Mouse (Mus musculus) stomach, embryonic 15.5 days (tissue): Measurements from ENCODE around the gene Tfeb. TPM values are rescaled to one million over a fixed set of nuclear protein-coding genes. Genes with fewer than 3 reads are reported as not detected.

Experiments used
- ATAC-seq: fragments of 200-750 bp; cut with Nextera tagmentation; 2 replicates; pipeline ENCODE4 v1.8.0; 2017; ENCODE audit warnings: low read depth, moderate number of reproducible peaks, moderate TSS enrichment; ENCODE audit not compliant: insufficient read depth, low FRiP score
- H3K27ac ChIP-seq: fragments of 300-500 bp; sonication (generic); 2 replicates; pipeline ENCODE4 v1.5.1; 2015; ENCODE audit warnings: mild to moderate bottlenecking, inconsistent platforms
- H3K27me3 ChIP-seq: fragments of 300-500 bp; sonication (generic); replicated peaks from 2 replicates; pipeline ENCODE4 v1.6.1; 2015; ENCODE audit warnings: inconsistent platforms
- H3K36me3 ChIP-seq: fragments of 300-500 bp; sonication (generic); 2 replicates; pipeline ENCODE4 v1.6.1; 2015; ENCODE audit warnings: inconsistent platforms
- H3K4me1 ChIP-seq: fragments of 300-500 bp; sonication (generic); 2 replicates; pipeline ENCODE4 v1.6.1; 2015; ENCODE audit warnings: inconsistent platforms
- H3K4me2 ChIP-seq: fragments of 300-500 bp; sonication (generic); 2 replicates; pipeline ENCODE4 v1.6.1; 2015; ENCODE audit warnings: mild to moderate bottlenecking, inconsistent platforms
- H3K4me3 ChIP-seq: fragments of 300-500 bp; sonication (generic); replicated peaks from 2 replicates; pipeline ENCODE4 v1.5.1; 2015; ENCODE audit warnings: inconsistent platforms
- H3K9ac ChIP-seq: fragments of 300-500 bp; sonication (generic); 2 replicates; pipeline ENCODE4 v1.6.1; 2015; ENCODE audit warnings: inconsistent platforms
- H3K9me3 ChIP-seq: fragments of 300-500 bp; sonication (generic); 2 replicates; pipeline ENCODE4 v1.6.1; 2016; ENCODE audit warnings: inconsistent platforms
- WGBS: fragments of 180-500 bp; shearing (Covaris S2); methylation state at CpG from one replicate; pipeline ENCODE4 v1.1.7; 2015; 5-methylcytosine and 5-hydroxymethylcytosine counted together
- polyA plus RNA-seq: library from polyadenylated mRNA; unstranded; fragments of >200 nt; fragmentation: Nextera tagmentation; extraction: Ambion mirVana; gene quantifications from 2 replicates; pipeline ENCODE4 v1.2.1, GENCODE M21; 2015

Tfeb gene
- polyA plus RNA-seq, 1 experiment from 2014 or later = 10.7 TPM

DNA sequence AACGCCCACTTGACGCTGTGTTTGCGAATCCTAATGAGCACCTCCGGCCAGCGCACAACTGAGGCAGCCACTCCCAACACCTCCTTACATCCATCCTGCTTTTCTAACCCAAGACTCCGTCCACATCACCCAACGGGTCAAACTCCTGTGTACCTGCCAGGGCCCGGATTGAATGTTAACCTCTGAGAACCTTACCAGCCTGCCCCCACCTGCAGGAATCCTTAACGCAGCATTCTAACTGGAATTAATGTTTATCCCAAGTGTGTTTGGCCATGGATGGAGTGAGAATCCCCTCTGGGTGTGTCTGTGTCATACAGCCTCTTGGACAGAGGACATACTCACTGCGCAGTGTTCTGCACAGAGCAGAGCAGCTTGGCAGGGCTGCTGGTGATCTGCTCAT is 38.7 kb upstream of the Tfeb start:
- ATAC-seq = no peak
- H3K27ac ChIP-seq = no peak overlapping the region
- H3K4me1 ChIP-seq = peaks cover 18% of the 10 kb centered on the region
- no peak overlapping the region for H3K4me2 ChIP-seq
- 0 out of 2 replicates have a peak, but pooled peaks cover 5% of the 10 kb centered on the region for H3K36me3 ChIP-seq
- H3K9me3 ChIP-seq = no peaks in the 10 kb centered on the region
- WGBS = 85% methylated on average over 10 of the region's 10 CpGs
- no peak overlapping the region for H3K9ac ChIP-seq
- no peaks in the 10 kb centered on the region for H3K27me3 ChIP-seq
- no peak overlapping the region for H3K4me3 ChIP-seq

DNA sequence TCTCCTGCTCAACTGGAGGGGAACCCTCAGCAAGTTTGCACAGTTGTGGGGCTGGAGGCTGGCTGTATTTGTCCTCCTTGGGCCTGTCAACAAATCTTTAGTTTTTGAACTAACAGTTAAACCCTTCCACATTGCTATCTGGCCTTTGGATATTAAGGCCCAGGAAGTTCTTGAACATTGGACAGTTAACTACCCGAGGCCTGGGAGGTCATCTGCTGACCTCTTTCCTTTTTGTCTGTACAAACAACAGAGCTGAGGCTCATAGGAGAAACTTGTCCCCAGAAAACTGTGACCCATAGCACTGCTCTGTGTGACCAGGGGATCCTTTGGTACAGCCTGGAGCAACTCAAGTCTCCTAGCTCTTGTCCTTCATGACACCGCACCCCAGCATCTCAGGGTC is 37.8 kb upstream of the Tfeb start:
- no peak overlapping the region for H3K4me3 ChIP-seq
- H3K4me2 ChIP-seq = no peak overlapping the region
- no peaks in the 10 kb centered on the region for H3K9me3 ChIP-seq
- H3K4me1 ChIP-seq = peaks cover 17% of the 10 kb centered on the region
- H3K27me3 ChIP-seq = no peaks in the 10 kb centered on the region
- 0 out of 2 replicates have a peak, but pooled peaks cover 5% of the 10 kb centered on the region for H3K36me3 ChIP-seq
- no peak overlapping the region for H3K9ac ChIP-seq
- whole genome bisulfite sequencing = 67% methylated on average over 2 of the region's 2 CpGs
- 0 out of 2 replicates have a peak overlapping the region, but pooled peaks have one; percentile 12 for H3K27ac ChIP-seq
- ATAC-seq = no peak

DNA sequence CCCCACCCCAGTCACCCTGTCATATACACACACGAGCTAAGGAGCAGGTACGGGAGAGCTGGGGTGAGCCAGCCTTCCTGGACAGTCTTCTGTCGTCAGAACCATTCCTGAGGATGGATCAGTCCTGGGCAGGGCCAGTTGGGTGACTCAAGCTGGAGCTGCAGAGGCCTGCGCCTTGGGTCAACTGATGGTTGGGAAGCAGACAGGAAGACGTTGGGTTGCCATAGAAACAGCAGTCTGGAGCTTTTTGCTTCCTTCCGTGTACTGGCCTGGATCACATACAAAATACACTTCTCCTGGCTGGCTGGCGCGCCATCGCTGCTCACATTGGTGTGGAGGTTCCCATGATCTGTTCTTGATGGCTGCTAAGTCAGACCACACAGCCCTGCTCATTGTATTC is 35.0 kb upstream of the Tfeb start:
- Histone ChIP-seq H3K27me3 (no peaks in the 10 kb centered on the region), H3K4me2 (no peak overlapping the region), H3K4me3 (no peak overlapping the region), H3K9ac (no peak overlapping the region), H3K36me3 (0 out of 2 replicates have a peak, but pooled peaks cover 5% of the 10 kb centered on the region), H3K4me1 (peaks cover 9% of the 10 kb centered on the region; the same call in 1 of the 2 replicates), H3K27ac (no peak overlapping the region), H3K9me3 (no peaks in the 10 kb centered on the region)
- ATAC-seq = no peak
- 70% methylated on average over 9 of the region's 9 CpGs for WGBS

DNA sequence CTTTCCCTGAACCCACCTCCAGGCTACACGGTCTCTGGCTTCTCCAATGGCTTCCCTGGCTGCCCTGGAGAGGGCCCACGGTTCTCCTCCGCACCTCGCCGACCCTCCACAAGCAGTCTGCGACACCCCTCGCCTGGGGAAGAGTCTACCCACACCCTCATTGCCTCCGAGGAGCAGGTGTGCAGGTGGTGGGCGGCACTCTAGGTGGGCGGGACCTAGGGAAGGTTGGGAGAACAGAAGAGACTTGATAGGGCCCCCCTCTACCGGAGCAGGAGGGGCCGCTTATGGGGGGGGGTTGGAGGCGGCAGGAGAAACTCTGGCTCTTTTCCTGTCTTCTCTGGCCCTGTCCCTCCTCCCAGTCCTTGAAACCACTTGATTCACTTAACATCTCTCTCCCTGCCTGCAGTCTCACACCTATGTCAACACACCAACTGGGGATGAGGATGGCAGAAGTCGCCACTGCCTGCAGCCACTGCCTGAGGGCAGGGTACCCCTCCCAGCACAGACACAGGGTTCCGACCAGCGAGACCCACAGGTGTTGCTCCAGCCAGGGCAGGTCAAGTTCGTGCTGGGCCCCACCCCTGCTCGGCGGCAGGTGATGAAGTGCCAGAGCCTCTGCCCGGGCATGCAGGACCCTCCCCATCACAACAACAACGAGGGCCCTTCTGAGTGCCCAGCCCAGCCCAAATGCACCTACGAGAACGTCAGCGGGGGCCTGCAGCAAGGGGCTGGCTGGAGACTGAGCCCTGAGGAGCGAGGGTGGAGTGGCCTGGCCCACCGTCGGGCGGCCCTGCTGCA is 34.1 kb upstream of the Tfeb start:
- Histone ChIP-seq H3K9me3 (no peaks in the 10 kb centered on the region), H3K27ac (no peak overlapping the region), H3K4me1 (peaks cover 9% of the 10 kb centered on the region; the same call in 1 of the 2 replicates), H3K4me3 (no peak overlapping the region), H3K4me2 (no peak overlapping the region), H3K9ac (no peak overlapping the region), H3K36me3 (0 out of 2 replicates have a peak, but pooled peaks cover 5% of the 10 kb centered on the region), H3K27me3 (no peaks in the 10 kb centered on the region)
- no peak for ATAC-seq
- 45% methylated on average over 28 of the region's 28 CpGs for WGBS

DNA sequence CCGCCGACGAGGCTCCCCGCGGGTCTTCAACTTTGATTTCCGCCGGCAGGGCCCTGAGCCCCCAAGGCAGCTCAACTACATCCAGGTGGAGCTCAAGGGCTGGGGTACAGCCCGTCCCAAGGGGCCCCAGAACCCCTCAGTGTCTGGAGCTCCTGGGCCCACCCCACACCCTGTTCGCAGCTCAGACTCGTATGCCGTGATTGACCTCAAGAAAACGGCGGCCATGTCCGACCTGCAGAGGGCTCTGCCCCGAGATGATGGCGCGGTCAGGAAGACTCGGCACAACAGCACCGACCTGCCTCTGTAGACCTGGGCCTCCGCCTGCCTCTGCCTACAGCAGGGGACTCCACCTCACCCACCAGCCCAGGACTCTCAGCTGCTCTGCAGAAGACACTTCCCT is 33.3 kb upstream of the Tfeb start:
- no peak overlapping the region for H3K4me2 ChIP-seq
- no peak overlapping the region for H3K27ac ChIP-seq
- no peak for ATAC-seq

DNA sequence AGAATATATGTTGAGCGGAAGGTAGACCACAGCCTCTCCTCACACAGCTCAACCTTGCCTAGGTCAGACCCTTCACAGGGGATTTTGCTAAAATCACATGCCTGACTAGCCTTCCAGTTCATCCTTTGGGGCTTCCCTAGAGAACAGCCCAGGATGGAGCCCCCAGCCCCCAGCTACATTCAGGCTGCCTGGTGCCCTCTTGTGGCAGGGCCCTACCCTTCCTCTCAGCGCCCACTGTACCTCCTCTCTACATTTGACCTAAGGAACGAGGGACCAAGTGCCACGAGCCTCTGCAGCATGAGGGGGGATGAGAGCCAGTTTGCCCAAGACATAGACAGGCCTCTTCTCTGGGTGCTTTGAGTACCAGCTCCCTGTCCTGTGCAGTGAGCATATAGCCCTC is 32.1 kb upstream of the Tfeb start:
- Histone ChIP-seq H3K4me1 (peaks cover 9% of the 10 kb centered on the region), H3K9me3 (no peaks in the 10 kb centered on the region), H3K27me3 (no peaks in the 10 kb centered on the region), H3K9ac (no peak overlapping the region), H3K27ac (no peak overlapping the region), H3K4me3 (no peak overlapping the region), H3K4me2 (no peak overlapping the region), H3K36me3 (0 out of 2 replicates have a peak, but pooled peaks cover 5% of the 10 kb centered on the region)
- 87% methylated on average over 4 of the region's 4 CpGs for WGBS
- ATAC-seq = no peak

More for the DNA sequence above, 33.3 kb upstream of the Tfeb start:
- H3K9me3 ChIP-seq = no peaks in the 10 kb centered on the region
- WGBS = 40% methylated on average over 20 of the region's 20 CpGs
- H3K4me1 ChIP-seq = peaks cover 9% of the 10 kb centered on the region; the same call in 1 of the 2 replicates
- H3K4me3 ChIP-seq = no peak overlapping the region
- H3K27me3 ChIP-seq = no peaks in the 10 kb centered on the region
- H3K36me3 ChIP-seq = 0 out of 2 replicates have a peak, but pooled peaks cover 5% of the 10 kb centered on the region
- no peak overlapping the region for H3K9ac ChIP-seq

DNA sequence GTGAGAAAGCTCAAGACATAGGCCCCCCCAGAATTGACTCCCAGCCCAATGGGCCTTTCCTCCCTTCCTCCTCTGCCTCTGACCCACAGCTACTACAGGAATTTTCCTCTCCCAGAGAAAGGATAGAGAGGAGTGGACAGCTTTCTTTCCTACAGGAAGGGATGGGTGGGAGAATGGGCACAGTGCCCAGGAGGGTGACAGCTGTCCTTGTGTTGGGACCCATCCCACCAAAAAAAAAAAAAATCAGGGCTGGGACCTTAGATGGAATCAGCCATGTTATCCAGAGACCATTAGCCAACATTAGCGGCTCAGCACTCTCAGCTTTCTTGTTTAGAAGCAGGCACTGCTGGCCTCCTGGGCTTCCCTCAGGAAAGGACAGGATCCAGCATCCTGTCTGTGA is 30.6 kb upstream of the Tfeb start:
- WGBS = 69% methylated on average over 1 of the region's 1 CpGs
- H3K9ac ChIP-seq = no peak overlapping the region

DNA sequence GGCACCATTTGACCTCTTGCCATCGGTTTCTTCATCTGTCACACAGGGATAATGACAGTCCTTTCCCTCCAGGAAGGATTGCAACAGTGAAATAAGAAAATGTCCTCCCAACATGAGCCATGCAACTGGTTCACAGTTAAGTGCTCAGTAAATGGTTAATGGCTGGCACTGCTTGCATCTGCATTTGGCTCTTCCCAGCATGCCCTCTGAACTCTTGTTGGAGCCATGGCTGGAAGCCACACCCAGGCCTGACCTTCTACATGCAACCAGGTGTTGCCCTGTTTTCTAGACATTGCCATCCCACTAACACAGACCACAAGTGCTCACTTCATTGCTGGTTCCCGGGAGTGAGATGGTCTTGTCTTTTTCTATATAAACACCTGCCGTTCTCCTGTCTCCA is 28.9 kb upstream of the Tfeb start:
- Histone ChIP-seq H3K9me3 (no peaks in the 10 kb centered on the region), H3K4me2 (no peak overlapping the region), H3K4me1 (no peaks in the 10 kb centered on the region; the same call in none of the 2 replicates), H3K27me3 (no peaks in the 10 kb centered on the region), H3K36me3 (no peaks in the 10 kb centered on the region), H3K4me3 (no peak overlapping the region), H3K27ac (no peak overlapping the region), H3K9ac (no peak overlapping the region)
- WGBS = 65% methylated on average over 3 of the region's 3 CpGs
- ATAC-seq = no peak

More for the DNA sequence above, 30.6 kb upstream of the Tfeb start:
- Histone ChIP-seq H3K9me3 (no peaks in the 10 kb centered on the region), H3K36me3 (0 out of 2 replicates have a peak, but pooled peaks cover 5% of the 10 kb centered on the region), H3K4me2 (no peak overlapping the region), H3K4me3 (no peak overlapping the region), H3K27me3 (no peaks in the 10 kb centered on the region), H3K27ac (no peak overlapping the region), H3K4me1 (peaks cover 9% of the 10 kb centered on the region; the same call in 1 of the 2 replicates)
- ATAC-seq = no peak

DNA sequence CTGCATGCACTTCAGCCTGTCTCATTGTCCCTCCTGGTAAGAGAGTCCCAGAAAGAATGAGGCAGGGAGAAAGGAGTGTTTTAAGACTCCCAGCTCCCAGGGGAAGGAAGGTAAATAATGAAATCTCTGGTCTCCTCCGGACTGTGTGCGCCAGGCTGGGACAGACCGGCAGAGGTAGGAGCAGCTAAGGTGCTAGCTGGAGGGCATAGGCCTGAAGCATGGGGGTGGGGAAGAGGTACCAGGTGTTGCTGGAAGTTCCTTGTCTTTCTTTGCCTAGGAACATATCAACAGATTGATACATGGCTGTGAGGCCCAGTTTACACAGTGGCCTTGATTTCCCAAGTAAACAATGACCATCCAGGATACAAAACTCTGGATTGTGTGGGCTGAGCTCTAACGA is 27.9 kb upstream of the Tfeb start:
- Histone ChIP-seq H3K4me1 (no peaks in the 10 kb centered on the region; the same call in none of the 2 replicates), H3K4me2 (no peak overlapping the region), H3K36me3 (no peaks in the 10 kb centered on the region), H3K4me3 (no peak overlapping the region), H3K27ac (no peak overlapping the region), H3K9ac (no peak overlapping the region), H3K27me3 (no peaks in the 10 kb centered on the region), H3K9me3 (no peaks in the 10 kb centered on the region)
- no peak for ATAC-seq
- 61% methylated on average over 4 of the region's 4 CpGs for WGBS

DNA sequence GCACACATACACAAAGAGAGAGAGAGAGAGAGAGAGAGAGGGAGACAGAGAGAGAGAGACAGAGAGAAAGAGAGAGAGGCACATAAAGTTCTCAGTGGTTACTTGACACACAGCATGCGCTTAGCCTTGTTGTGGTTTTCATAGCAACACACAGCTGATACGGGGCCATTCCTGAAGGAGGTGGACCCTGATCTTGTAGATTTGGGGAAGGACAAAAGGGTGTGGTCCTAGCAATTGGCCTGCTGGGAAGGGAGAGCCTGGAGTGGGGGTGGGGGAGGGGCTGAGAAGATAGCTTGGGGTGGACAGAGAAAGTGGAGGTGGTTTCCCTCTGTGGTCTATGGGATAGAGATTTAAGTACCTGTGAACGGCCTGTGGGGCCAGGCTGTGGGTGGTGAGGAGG is 26.8 kb upstream of the Tfeb start:
- H3K27me3 ChIP-seq = no peaks in the 10 kb centered on the region
- no peaks in the 10 kb centered on the region for H3K36me3 ChIP-seq
- no peak overlapping the region for H3K9ac ChIP-seq
- ATAC-seq = no peak
- no peak overlapping the region for H3K4me2 ChIP-seq
- no peak overlapping the region for H3K27ac ChIP-seq
- no peaks in the 10 kb centered on the region for H3K9me3 ChIP-seq
- no peak overlapping the region for H3K4me3 ChIP-seq
- H3K4me1 ChIP-seq = no peaks in the 10 kb centered on the region; the same call in none of the 2 replicates
- WGBS = 46% methylated on average over 3 of the region's 3 CpGs

DNA sequence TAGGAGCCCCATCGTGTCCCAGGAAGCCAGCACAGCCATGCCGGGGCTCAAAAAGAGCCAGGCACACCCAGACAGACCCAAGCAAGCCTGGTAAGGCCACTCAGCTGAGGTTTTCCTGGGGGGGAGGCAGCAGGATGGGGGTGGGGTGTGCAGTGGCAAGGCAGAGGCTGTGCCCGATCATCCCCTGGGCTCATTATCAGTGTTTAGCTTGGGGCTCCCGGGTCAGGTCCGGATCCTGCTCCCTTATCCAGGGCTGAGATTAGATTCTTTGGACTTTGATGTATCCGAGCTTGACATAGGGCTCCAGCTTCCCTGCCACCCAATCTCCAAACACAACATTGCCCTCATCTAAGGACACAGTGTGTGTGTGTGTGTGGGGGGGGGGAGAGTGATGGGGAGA is 24.9 kb upstream of the Tfeb start:
- no peaks in the 10 kb centered on the region; the same call in none of the 2 replicates for H3K4me1 ChIP-seq
- no peak overlapping the region for H3K9ac ChIP-seq
- WGBS = 52% methylated on average over 6 of the region's 6 CpGs
- ATAC-seq = peak; percentile 52
- H3K27ac ChIP-seq = no peak overlapping the region
- H3K27me3 ChIP-seq = no peaks in the 10 kb centered on the region
- no peak overlapping the region for H3K4me3 ChIP-seq
- no peaks in the 10 kb centered on the region for H3K36me3 ChIP-seq
- no peaks in the 10 kb centered on the region for H3K9me3 ChIP-seq
- H3K4me2 ChIP-seq = no peak overlapping the region

DNA sequence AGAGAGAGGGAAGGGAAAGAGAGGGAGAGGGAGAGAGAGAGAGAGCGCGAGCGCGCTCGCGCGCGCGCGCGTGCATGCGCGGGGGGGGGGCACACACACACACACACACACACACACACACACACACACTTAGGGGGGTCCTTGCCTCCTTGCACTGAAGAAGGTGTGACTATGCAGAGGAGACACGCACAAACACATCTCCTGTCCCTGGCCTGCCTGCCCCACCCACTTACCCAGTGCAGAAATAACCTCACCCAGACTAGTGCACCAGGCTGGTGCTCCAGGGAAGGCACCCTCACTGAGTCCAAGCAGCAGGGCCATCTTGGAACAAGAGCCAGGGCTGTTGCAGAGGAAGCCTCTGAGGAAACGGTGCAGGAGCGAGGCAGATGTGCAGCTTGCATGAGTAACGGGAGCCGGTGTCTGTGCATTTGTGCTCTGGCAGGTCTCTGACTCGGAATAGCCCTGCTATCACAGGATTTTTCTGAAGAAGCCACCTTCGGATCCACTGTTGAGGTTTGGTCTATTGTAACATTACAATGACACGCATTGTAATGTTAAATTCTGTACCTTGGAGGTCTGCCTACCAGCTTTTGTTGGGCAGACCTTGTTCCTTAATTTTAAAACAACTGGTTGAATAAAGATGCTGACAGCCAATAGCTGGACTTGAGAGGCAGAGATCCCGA is 23.8 kb upstream of the Tfeb start:
- H3K4me3 ChIP-seq = no peak overlapping the region
- no peak for ATAC-seq
- no peaks in the 10 kb centered on the region for H3K9me3 ChIP-seq
- no peak overlapping the region for H3K4me2 ChIP-seq
- no peaks in the 10 kb centered on the region for H3K36me3 ChIP-seq
- WGBS = 58% methylated on average over 10 of the region's 22 CpGs
- no peak overlapping the region for H3K9ac ChIP-seq
- no peaks in the 10 kb centered on the region for H3K27me3 ChIP-seq
- no peaks in the 10 kb centered on the region; the same call in none of the 2 replicates for H3K4me1 ChIP-seq
- H3K27ac ChIP-seq = no peak overlapping the region
